In the genomic region with DNA sequence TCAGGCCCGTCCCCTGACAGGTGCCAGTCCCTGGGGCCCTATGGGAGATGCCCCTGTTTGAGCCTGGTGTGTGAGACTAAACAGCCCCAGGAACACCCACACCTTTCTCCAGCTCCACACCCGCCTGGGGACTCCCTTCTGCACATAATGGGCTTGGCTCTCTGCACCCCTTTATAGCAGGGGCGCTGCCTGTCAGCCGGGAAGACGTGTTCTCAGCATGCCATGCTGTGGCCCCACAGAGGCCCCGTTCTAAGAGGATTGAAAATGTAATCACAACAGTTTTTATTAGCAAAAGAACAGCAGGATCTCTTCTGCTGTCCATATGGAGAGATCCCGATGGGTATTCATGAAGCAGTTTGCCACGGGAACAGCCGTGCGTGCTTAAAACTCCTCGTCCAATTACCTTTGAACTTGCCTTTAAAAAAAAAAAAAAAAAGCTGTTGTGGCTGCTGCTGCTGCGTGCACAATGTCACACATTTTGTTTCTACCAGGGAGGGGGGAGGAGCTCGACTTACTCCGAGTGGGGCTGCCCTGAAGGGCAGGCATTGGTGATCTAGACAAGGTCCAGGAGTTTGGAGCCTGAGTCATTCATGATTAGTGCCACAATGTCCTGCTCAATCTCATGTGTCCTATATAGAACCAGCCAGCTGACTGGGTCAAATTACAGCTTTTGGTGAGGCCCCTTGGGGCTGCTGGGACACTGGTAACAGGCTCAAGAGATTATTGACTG, we compare ENCODE assay signal across 8 mouse cellular contexts.
DNase-seq lines count a peak whose midpoint lies in the region; ATAC-seq lines count a peak whose summit lies in the region.

No protein-coding gene starts in this region.

- H3K4me3 ChIP-seq in embryonic facial prominence, embryonic 13.5 days = no peak overlapping the region
- no peak overlapping the region for H3K4me3 ChIP-seq in midbrain, embryonic 13.5 days (replicated peaks)

- WGBS in embryonic facial prominence, embryonic 13.5 days = 33% methylated on average over 14 of the region's 14 CpGs
- 10% methylated on average over 14 of the region's 14 CpGs for WGBS in midbrain, embryonic 13.5 days

- H3K4me1 ChIP-seq in embryonic facial prominence, embryonic 13.5 days = peaks cover 12% of the 10 kb centered on the region
- peaks cover 26% of the 10 kb centered on the region for H3K4me1 ChIP-seq in midbrain, embryonic 13.5 days (replicated peaks)

- no peaks in the 10 kb centered on the region for H3K27me3 ChIP-seq in embryonic facial prominence, embryonic 13.5 days
- no peaks in the 10 kb centered on the region for H3K27me3 ChIP-seq in midbrain, embryonic 13.5 days

- no peaks in the 10 kb centered on the region; the same call in 1 of the 2 replicates for H3K9me3 ChIP-seq in embryonic facial prominence, embryonic 13.5 days
- peaks cover 4% of the 10 kb centered on the region for H3K9me3 ChIP-seq in midbrain, embryonic 13.5 days

- no peaks in the 10 kb centered on the region for H3K36me3 ChIP-seq in embryonic facial prominence, embryonic 13.5 days
- H3K36me3 ChIP-seq in midbrain, embryonic 13.5 days = no peaks in the 10 kb centered on the region

- intact Hi-C loops in heart, postnatal 10 days (cut with DNase I) = no loop called here

- no peak overlapping the region for H3K9ac ChIP-seq in embryonic facial prominence, embryonic 13.5 days
- H3K9ac ChIP-seq in midbrain, embryonic 13.5 days (replicated peaks) = no peak overlapping the region

- ATAC-seq in embryonic facial prominence, embryonic 13.5 days (ENCODE audit: insufficient number of reproducible peaks, insufficient read depth, low FRiP score, low TSS enrichment, low read depth) = no peak
- peak; percentile 66 for ATAC-seq in midbrain, embryonic 13.5 days

- peak; percentile 35 for DNase-seq in gastrocnemius, adult 18-20 months (ENCODE audit: low spot score)
- DNase-seq in gastrocnemius, postnatal 10 days = no peak
- peak; percentile 29 to 48 for DNase-seq in heart, postnatal 10 days
- DNase-seq in left cerebral cortex, adult 18-20 months (ENCODE audit: low spot score in 2 of 2) = no peak
- no peak for DNase-seq in thymus, postnatal 36 days
- DNase-seq in right cerebral cortex, postnatal 4 days = no peak

- no peak overlapping the region for H3K27ac ChIP-seq in embryonic facial prominence, embryonic 13.5 days
- peak overlapping the region; percentile 77 for H3K27ac ChIP-seq in midbrain, embryonic 13.5 days

- H3K4me2 ChIP-seq in embryonic facial prominence, embryonic 13.5 days = peak overlapping the region; percentile 5; the same call in 1 of the 2 replicates
- H3K4me2 ChIP-seq in midbrain, embryonic 13.5 days (replicated peaks) = 0 out of 2 replicates have a peak overlapping the region, but pooled peaks have one; percentile 1

Comparison
In these comparisons a context has a peak if more than half of its experiments do, and no peak if none do; other contexts are left out.
1. DNase-seq: peak in gastrocnemius, adult 18-20 months (single experiment) and heart, postnatal 10 days (2 of 2); none in gastrocnemius, postnatal 10 days (single experiment), left cerebral cortex, adult 18-20 months (0 of 2), thymus, postnatal 36 days (0 of 2) and right cerebral cortex, postnatal 4 days (single experiment).